8 mouse cellular contexts compared by ENCODE assay signal in genomic region chr11:100979887-100980286, GRCm38 (mm10). TPM values are rescaled to one million over a fixed set of nuclear protein-coding genes. Genes with fewer than 3 reads are reported as not detected.
DNase-seq lines count a peak whose midpoint lies in the region; ATAC-seq and TF ChIP-seq lines count a peak whose summit lies in the region.

No protein-coding gene starts in this region.

- no peak overlapping the region for H3K4me3 ChIP-seq in midbrain, embryonic 14.5 days (replicated peaks; ENCODE audit: low read depth, low read length)
- no peak overlapping the region for H3K4me3 ChIP-seq in midbrain, embryonic 11.5 days (ENCODE audit: low read depth, low read length)
- H3K4me3 ChIP-seq in stomach, postnatal 0 days (ENCODE audit: low read depth, low read length) = no peak overlapping the region
- H3K4me3 ChIP-seq in midbrain, embryonic 15.5 days = no peak overlapping the region

- peak; percentile 50 for DNase-seq in midbrain, embryonic 14.5 days
- no peak for DNase-seq in midbrain, embryonic 11.5 days (ENCODE audit: low spot score, missing footprints)
- peak; percentile 81 to 84 for DNase-seq in heart, adult 9 months (ENCODE audit: low spot score in 2 of 2)
- DNase-seq in kidney, postnatal 4 days = peak; percentile 46 to 54
- DNase-seq in stomach, postnatal 0 days (ENCODE audit: low spot score) = peak; percentile 53
- no peak for DNase-seq in c-Kit-positive CD71-positive TER-119-positive erythroid progenitor cells, embryonic 14.5 days (ENCODE audit: low spot score)
- DNase-seq in left cerebral cortex, postnatal 4 days = no peak

- no peaks in the 10 kb centered on the region for H3K36me3 ChIP-seq in midbrain, embryonic 14.5 days (ENCODE audit: control insufficient read depth, insufficient read depth, low read length)
- no peaks in the 10 kb centered on the region for H3K36me3 ChIP-seq in midbrain, embryonic 11.5 days (ENCODE audit: control insufficient read depth, insufficient read depth, low read length)
- no peaks in the 10 kb centered on the region for H3K36me3 ChIP-seq in stomach, postnatal 0 days (ENCODE audit: control insufficient read depth, insufficient read depth, low read length)
- H3K36me3 ChIP-seq in midbrain, embryonic 15.5 days (replicated peaks) = no peaks in the 10 kb centered on the region

- 64% methylated on average over 8 of the region's 8 CpGs for WGBS in midbrain, embryonic 14.5 days
- 76% methylated on average over 8 of the region's 8 CpGs for WGBS in midbrain, embryonic 11.5 days
- WGBS in stomach, postnatal 0 days = 9% methylated on average over 8 of the region's 8 CpGs
- 67% methylated on average over 8 of the region's 8 CpGs for WGBS in midbrain, embryonic 15.5 days

- H3K27ac ChIP-seq in midbrain, embryonic 14.5 days (replicated peaks; ENCODE audit: low read depth, low read length) = no peak overlapping the region
- no peak overlapping the region for H3K27ac ChIP-seq in midbrain, embryonic 11.5 days (ENCODE audit: low read depth, low read length)
- H3K27ac ChIP-seq in stomach, postnatal 0 days (replicated peaks) = peak overlapping the region; percentile 61
- no peak overlapping the region for H3K27ac ChIP-seq in midbrain, embryonic 15.5 days

- H3K4me2 ChIP-seq in midbrain, embryonic 14.5 days (ENCODE audit: low read length) = no peak overlapping the region
- no peak overlapping the region for H3K4me2 ChIP-seq in midbrain, embryonic 11.5 days
- H3K4me2 ChIP-seq in stomach, postnatal 0 days (replicated peaks; ENCODE audit: low read depth) = no peak overlapping the region
- H3K4me2 ChIP-seq in midbrain, embryonic 15.5 days = no peak overlapping the region

- no peak overlapping the region for H3K9ac ChIP-seq in midbrain, embryonic 14.5 days (replicated peaks; ENCODE audit: low read length)
- H3K9ac ChIP-seq in midbrain, embryonic 11.5 days (ENCODE audit: low read length) = no peak overlapping the region
- H3K9ac ChIP-seq in stomach, postnatal 0 days (ENCODE audit: low read length) = no peak overlapping the region
- no peak overlapping the region for H3K9ac ChIP-seq in midbrain, embryonic 15.5 days

- intact Hi-C loops in left cerebral cortex, postnatal 4 days (cut with DNase I) = loop anchor here (5.0 kb wide), 1 partner anchor 87 kb away; no protein-coding TSS in a partner anchor

- no peak for TF ChIP-seq EP300 in stomach, postnatal 0 days (optimal IDR thresholded peaks at IDR 0.05)

- peaks cover 3% of the 10 kb centered on the region; the same call in 1 of the 2 replicates for H3K27me3 ChIP-seq in midbrain, embryonic 14.5 days (ENCODE audit: control insufficient read depth, insufficient read depth, low read length)
- H3K27me3 ChIP-seq in midbrain, embryonic 11.5 days (ENCODE audit: control insufficient read depth, insufficient read depth, low read length) = peaks cover 10% of the 10 kb centered on the region
- no peaks in the 10 kb centered on the region for H3K27me3 ChIP-seq in stomach, postnatal 0 days (ENCODE audit: control insufficient read depth, insufficient read depth, low read length)
- peaks cover 3% of the 10 kb centered on the region; the same call in 1 of the 2 replicates for H3K27me3 ChIP-seq in midbrain, embryonic 15.5 days (replicated peaks)

- ATAC-seq in midbrain, embryonic 14.5 days (ENCODE audit: low FRiP score, low TSS enrichment) = no peak
- ATAC-seq in midbrain, embryonic 11.5 days (ENCODE audit: low FRiP score) = no peak
- ATAC-seq in stomach, postnatal 0 days (ENCODE audit: low FRiP score, low TSS enrichment) = peak; percentile 78
- ATAC-seq in midbrain, embryonic 15.5 days (replicated peaks) = no peak

- no peak for TF ChIP-seq CTCF in stomach, postnatal 0 days (IDR thresholded peaks at IDR 0.05; ENCODE audit: low read depth)

- H3K9me3 ChIP-seq in midbrain, embryonic 14.5 days (ENCODE audit: control insufficient read depth, low read length) = no peaks in the 10 kb centered on the region
- no peaks in the 10 kb centered on the region for H3K9me3 ChIP-seq in midbrain, embryonic 11.5 days (ENCODE audit: control insufficient read depth, low read length)
- no peaks in the 10 kb centered on the region for H3K9me3 ChIP-seq in stomach, postnatal 0 days (ENCODE audit: control insufficient read depth, low read length)
- no peaks in the 10 kb centered on the region for H3K9me3 ChIP-seq in midbrain, embryonic 15.5 days

- no peaks in the 10 kb centered on the region for H3K4me1 ChIP-seq in midbrain, embryonic 14.5 days (ENCODE audit: control insufficient read depth, insufficient read depth, low read length)
- no peaks in the 10 kb centered on the region; the same call in 1 of the 2 replicates for H3K4me1 ChIP-seq in midbrain, embryonic 11.5 days (ENCODE audit: control insufficient read depth, insufficient read depth, low read length)
- H3K4me1 ChIP-seq in stomach, postnatal 0 days (replicated peaks; ENCODE audit: control insufficient read depth, insufficient read depth) = no peaks in the 10 kb centered on the region; the same call in 1 of the 2 replicates
- peaks cover 5% of the 10 kb centered on the region; the same call in 1 of the 2 replicates for H3K4me1 ChIP-seq in midbrain, embryonic 15.5 days

RNA-seq across cellular contexts. Expression of gene Cavin1, which starts 9.2 kb away (rescaled TPM):
- 8.0 and 16.3 TPM in 2 replicates for polyA plus RNA-seq in midbrain, embryonic 14.5 days (2014; fragmentation: Nextera tagmentation; extraction: Ambion mirVana)
- 12.5 and 14.8 TPM in 2 replicates for polyA plus RNA-seq in midbrain, embryonic 11.5 days (2014; fragmentation: Nextera tagmentation; extraction: Ambion mirVana)
- 313 and 331 TPM in 2 replicates for polyA plus RNA-seq in stomach, postnatal 0 days (2015; fragmentation: Nextera tagmentation; extraction: Ambion mirVana)
- 10 to 100 TPM; 22.6 to 22.8 TPM for total RNA-seq in left cerebral cortex, postnatal 4 days (2021)
- polyA plus RNA-seq in midbrain, embryonic 15.5 days (2015; fragmentation: Nextera tagmentation; extraction: Ambion mirVana) = 47.9 and 50.8 TPM in 2 replicates

RNA-seq across cellular contexts. Expression of gene Atp6v0a1, which starts 29.4 kb away (rescaled TPM):
- 115 and 119 TPM in 2 replicates for polyA plus RNA-seq in midbrain, embryonic 14.5 days (2014; fragmentation: Nextera tagmentation; extraction: Ambion mirVana)
- 42.5 and 45.9 TPM in 2 replicates for polyA plus RNA-seq in midbrain, embryonic 11.5 days (2014; fragmentation: Nextera tagmentation; extraction: Ambion mirVana)
- polyA plus RNA-seq in stomach, postnatal 0 days (2015; fragmentation: Nextera tagmentation; extraction: Ambion mirVana) = 44.8 and 45.5 TPM in 2 replicates
- 100 to 1,000 TPM; 257 to 302 TPM for total RNA-seq in left cerebral cortex, postnatal 4 days (2021)
- 136 and 148 TPM in 2 replicates for polyA plus RNA-seq in midbrain, embryonic 15.5 days (2015; fragmentation: Nextera tagmentation; extraction: Ambion mirVana)

RNA-seq across cellular contexts. Expression of gene Stat3, which starts 40.5 kb away (rescaled TPM):
- 29.6 and 30.6 TPM in 2 replicates for polyA plus RNA-seq in midbrain, embryonic 14.5 days (2014; fragmentation: Nextera tagmentation; extraction: Ambion mirVana)
- polyA plus RNA-seq in midbrain, embryonic 11.5 days (2014; fragmentation: Nextera tagmentation; extraction: Ambion mirVana) = 22.8 and 24.0 TPM in 2 replicates
- polyA plus RNA-seq in stomach, postnatal 0 days (2015; fragmentation: Nextera tagmentation; extraction: Ambion mirVana) = 47.7 and 55.1 TPM in 2 replicates
- total RNA-seq in left cerebral cortex, postnatal 4 days (2021) = 10 to 100 TPM; 32.4 to 36.7 TPM
- 35.8 and 37.9 TPM in 2 replicates for polyA plus RNA-seq in midbrain, embryonic 15.5 days (2015; fragmentation: Nextera tagmentation; extraction: Ambion mirVana)

Comparison
In these comparisons a context has a peak if more than half of its experiments do, and no peak if none do; other contexts are left out.
1. DNase-seq: peak in midbrain, embryonic 14.5 days (single experiment), heart, adult 9 months (2 of 2), kidney, postnatal 4 days (2 of 2) and stomach, postnatal 0 days (single experiment); none in midbrain, embryonic 11.5 days (single experiment), c-Kit-positive CD71-positive TER-119-positive erythroid progenitor cells, embryonic 14.5 days (single experiment) and left cerebral cortex, postnatal 4 days (single experiment).